Mouse (Mus musculus) liver, embryonic 14.5 days (tissue): ENCODE data around the gene Cideb.
A peak's percentile ranks its signal among the peaks of the same experiment; 100 is the strongest.

Experiments
- CTCF ChIP-seq: IDR thresholded peaks from 2 replicates; pipeline ENCODE4 v1.5.1; 2016; ENCODE audit warnings: antibody characterized with exemption, low read depth, control low read depth
- EP300 ChIP-seq: IDR thresholded peaks from 2 replicates; pipeline ENCODE4 v1.6.1; 2016; ENCODE audit warnings: antibody characterized with exemption, low read depth

DNA sequence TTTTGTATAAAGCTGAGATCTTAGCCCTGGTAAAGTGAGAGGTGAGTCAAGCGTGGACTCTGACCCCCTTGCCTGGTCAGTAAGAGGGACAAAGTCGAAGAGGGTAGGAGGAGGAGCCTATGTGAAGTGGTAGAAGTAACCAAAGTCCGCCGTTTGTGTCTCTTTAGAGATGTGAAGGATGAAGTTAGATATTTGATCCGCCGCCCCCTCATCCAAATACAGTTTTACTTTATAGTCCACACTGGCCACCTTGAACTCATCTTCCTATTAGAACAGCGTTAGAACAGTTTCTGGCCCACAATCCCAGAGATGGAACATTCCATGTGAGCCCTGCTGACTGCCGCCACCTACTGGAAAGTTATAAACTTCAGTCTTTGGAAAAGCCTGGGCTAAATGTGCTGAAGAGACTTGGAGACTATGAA, at the start of gene Cideb:
- TF ChIP-seq CTCF (peak; percentile 71), EP300 (no peak)
